ENCODE assay signal across 9 mouse cellular contexts in the genomic region with DNA sequence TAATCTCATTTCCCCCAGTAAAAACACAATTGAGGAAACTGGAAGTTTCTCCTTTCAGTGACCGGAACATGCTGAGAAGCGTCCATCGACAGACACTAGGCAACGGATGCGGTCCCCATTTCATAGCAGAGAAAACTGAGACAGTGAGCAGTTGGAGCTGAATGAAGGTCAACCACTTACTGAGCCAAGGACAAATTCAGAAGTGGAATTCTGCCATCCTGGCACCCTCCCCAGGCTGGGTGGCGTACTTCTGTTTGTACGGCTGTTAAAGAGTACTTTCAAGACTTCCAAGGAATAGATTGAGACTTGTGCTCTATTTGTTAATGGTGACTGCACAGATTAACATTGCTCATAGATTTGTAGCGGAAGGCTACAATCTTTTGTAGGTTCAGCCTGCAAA. TPM values are rescaled to one million over a fixed set of nuclear protein-coding genes. Genes with fewer than 3 reads are reported as not detected.
DNase-seq lines count a peak whose midpoint lies in the region; ATAC-seq lines count a peak whose summit lies in the region.
"Had no signal": no experiment of that assay in that cellular context is flagged by ENCODE, and none has a peak within 500 bp of the region (broad histone marks: within the 10 kb centered on the region; RNA-seq: fewer than 3 reads in every experiment).

No protein-coding gene starts in this region.

- ATAC-seq in kidney, embryonic 15.5 days (replicated peaks; ENCODE audit: low FRiP score): no peak
- no peak for ATAC-seq in forebrain, embryonic 15.5 days (replicated peaks)
- no peak for ATAC-seq in liver, embryonic 12.5 days

- H3K36me3 ChIP-seq in kidney, embryonic 15.5 days: no peaks in the 10 kb centered on the region
- H3K36me3 ChIP-seq in forebrain, embryonic 15.5 days: no peaks in the 10 kb centered on the region
- no peaks in the 10 kb centered on the region for H3K36me3 ChIP-seq in liver, embryonic 12.5 days

- no peak overlapping the region for H3K4me3 ChIP-seq in kidney, embryonic 15.5 days (replicated peaks)
- no peak overlapping the region for H3K4me3 ChIP-seq in forebrain, embryonic 15.5 days
- no peak overlapping the region for H3K4me3 ChIP-seq in liver, embryonic 12.5 days
- H3K4me3 ChIP-seq: megakaryocyte, embryonic 14.5 days had no signal

- H3K4me1 ChIP-seq in kidney, embryonic 15.5 days: peaks cover 4% of the 10 kb centered on the region; the same call in 1 of the 2 replicates
- H3K4me1 ChIP-seq in forebrain, embryonic 15.5 days: no peaks in the 10 kb centered on the region
- no peaks in the 10 kb centered on the region for H3K4me1 ChIP-seq in liver, embryonic 12.5 days

- no peaks in the 10 kb centered on the region for H3K27me3 ChIP-seq in kidney, embryonic 15.5 days
- no peaks in the 10 kb centered on the region for H3K27me3 ChIP-seq in forebrain, embryonic 15.5 days
- no peaks in the 10 kb centered on the region for H3K27me3 ChIP-seq in liver, embryonic 12.5 days (replicated peaks)

- no peak overlapping the region for H3K9ac ChIP-seq in kidney, embryonic 15.5 days
- H3K9ac ChIP-seq in forebrain, embryonic 15.5 days (replicated peaks): no peak overlapping the region
- H3K9ac ChIP-seq in liver, embryonic 12.5 days: no peak overlapping the region

- WGBS in kidney, embryonic 15.5 days: 89% methylated on average over 8 of the region's 8 CpGs
- whole genome bisulfite sequencing in forebrain, embryonic 15.5 days: 81% methylated on average over 8 of the region's 8 CpGs
- WGBS in liver, embryonic 12.5 days (ENCODE audit: insufficient replicate concordance): 83% methylated on average over 8 of the region's 8 CpGs

- DNase-seq in kidney, adult 18-20 months: peak; percentile 78
- DNase-seq in cerebellum, adult 9-10 months: peak; percentile 25
- peak; percentile 40 for DNase-seq in kidney, postnatal 14 days
- DNase-seq in lung, postnatal 25 days (ENCODE audit: low spot score): peak; percentile 69
- no peak for DNase-seq in T-cell, adult 2 months (ENCODE audit: low spot score)

- H3K4me2 ChIP-seq in kidney, embryonic 15.5 days: no peak overlapping the region
- H3K4me2 ChIP-seq in forebrain, embryonic 15.5 days (replicated peaks): no peak overlapping the region
- H3K4me2 ChIP-seq in liver, embryonic 12.5 days: no peak overlapping the region

- H3K9me3 ChIP-seq in kidney, embryonic 15.5 days (replicated peaks): no peaks in the 10 kb centered on the region
- H3K9me3 ChIP-seq in forebrain, embryonic 15.5 days: no peaks in the 10 kb centered on the region
- H3K9me3 ChIP-seq in liver, embryonic 12.5 days (replicated peaks): no peaks in the 10 kb centered on the region
- H3K9me3 ChIP-seq: megakaryocyte, embryonic 14.5 days had no signal

- no peak overlapping the region for H3K27ac ChIP-seq in kidney, embryonic 15.5 days
- H3K27ac ChIP-seq in forebrain, embryonic 15.5 days (replicated peaks): no peak overlapping the region
- H3K27ac ChIP-seq in liver, embryonic 12.5 days: no peak overlapping the region

RNA-seq across cellular contexts. Expression of a gene that starts 54.2 kb away (rescaled TPM):
- polyA plus RNA-seq in kidney, embryonic 15.5 days (2015; fragmentation: Nextera tagmentation; extraction: Ambion mirVana): 15.9 and 16.0 TPM in 2 replicates
- polyA plus RNA-seq in forebrain, embryonic 15.5 days (2015; fragmentation: Nextera tagmentation; extraction: Ambion mirVana): 6.4 and 7.1 TPM in 2 replicates
- 4.0 and 6.1 TPM in 2 replicates for polyA plus RNA-seq in liver, embryonic 12.5 days (2016; fragmentation: Nextera tagmentation; extraction: Ambion mirVana)
